Mouse (Mus musculus): ENCODE data around the gene Vmo1. TPM values are rescaled to one million over a fixed set of nuclear protein-coding genes. Genes with fewer than 3 reads are reported as not detected.

Gene Vmo1
- polyA plus RNA-seq, 1 experiment: 0.30 TPM

- Histone ChIP-seq H3K36me3 (ENCODE audit: control insufficient read depth, insufficient read depth, low read length) (no peaks in the 10 kb centered on the region), H3K27ac (ENCODE audit: control insufficient read depth, insufficient read depth, low read depth, low read length) (no peak overlapping the region), H3K4me3 (ENCODE audit: control insufficient read depth, low read depth, low read length) (peak overlapping the region; percentile 24), H3K27me3 (ENCODE audit: control insufficient read depth, insufficient read depth, low read length) (no peaks in the 10 kb centered on the region), H3K4me1 (ENCODE audit: control insufficient read depth, insufficient read depth, low read length) (peaks cover 8% of the 10 kb centered on the region)
- TF ChIP-seq CTCF (IDR thresholded peaks at IDR 0.05; ENCODE audit: control insufficient read depth, insufficient read depth, insufficient replicate concordance, low read depth, low read length) (peak; percentile 36; the same call in 1 of the 2 replicates), POLR2A (IDR thresholded peaks at IDR 0.05; ENCODE audit: control insufficient read depth, low read depth, low read length) (no peak)
These were observed 4.5 kb downstream of the Vmo1 start for GRCm38 (mm10) chr11:70509753-70510564.

GRCm38 (mm10) chr11:70506962-70507515, 7.4 kb downstream of the Vmo1 start:
- Histone ChIP-seq H3K27me3 (ENCODE audit: control insufficient read depth, insufficient read depth, low read length) (no peaks in the 10 kb centered on the region), H3K4me1 (ENCODE audit: control insufficient read depth, insufficient read depth, low read length) (peaks cover 9% of the 10 kb centered on the region), H3K36me3 (ENCODE audit: control insufficient read depth, insufficient read depth, low read length) (no peaks in the 10 kb centered on the region), H3K4me3 (ENCODE audit: control insufficient read depth, low read depth, low read length) (no peak overlapping the region), H3K27ac (ENCODE audit: control insufficient read depth, insufficient read depth, low read depth, low read length) (no peak overlapping the region)
- TF ChIP-seq POLR2A (IDR thresholded peaks at IDR 0.05; ENCODE audit: control insufficient read depth, low read depth, low read length): no peak
- no peak for TF ChIP-seq CTCF (IDR thresholded peaks at IDR 0.05; ENCODE audit: control insufficient read depth, insufficient read depth, insufficient replicate concordance, low read depth, low read length)

- TF ChIP-seq CTCF (IDR thresholded peaks at IDR 0.05; ENCODE audit: control insufficient read depth, insufficient read depth, insufficient replicate concordance, low read depth, low read length) (peak; percentile 21; the same call in 1 of the 2 replicates), POLR2A (IDR thresholded peaks at IDR 0.05; ENCODE audit: control insufficient read depth, low read depth, low read length) (no peak)
- Histone ChIP-seq H3K27me3 (ENCODE audit: control insufficient read depth, insufficient read depth, low read length) (no peaks in the 10 kb centered on the region), H3K36me3 (ENCODE audit: control insufficient read depth, insufficient read depth, low read length) (no peaks in the 10 kb centered on the region), H3K27ac (ENCODE audit: control insufficient read depth, insufficient read depth, low read depth, low read length) (no peak overlapping the region), H3K4me1 (ENCODE audit: control insufficient read depth, insufficient read depth, low read length) (peaks cover 9% of the 10 kb centered on the region), H3K4me3 (ENCODE audit: control insufficient read depth, low read depth, low read length) (no peak overlapping the region)
These were observed 8.0 kb downstream of the Vmo1 start for GRCm38 (mm10) chr11:70506385-70506784.

- H3K4me3 ChIP-seq (ENCODE audit: control insufficient read depth, low read depth, low read length): no peak within 1 kb of the TSS
These were observed 9.4 kb downstream of the Vmo1 start, which contains the start of gene Tm4sf5 for GRCm38 (mm10) chr11:70504970-70505369. Gene Tm4sf5 (plus strand): TSS chr11:70505244.

GRCm38 (mm10) chr11:70502018-70502417, 12.4 kb downstream of the Vmo1 start:
- H3K27me3 ChIP-seq (ENCODE audit: control insufficient read depth, insufficient read depth, low read length): no peaks in the 10 kb centered on the region
- no peak overlapping the region for H3K27ac ChIP-seq (ENCODE audit: control insufficient read depth, insufficient read depth, low read depth, low read length)

More at GRCm38 (mm10) chr11:70504970-70505369, 9.4 kb downstream of the Vmo1 start, which contains the start of gene Tm4sf5:
- H3K4me1 ChIP-seq (ENCODE audit: control insufficient read depth, insufficient read depth, low read length): peaks cover 7% of the 10 kb centered on the region
- TF ChIP-seq POLR2A (IDR thresholded peaks at IDR 0.05; ENCODE audit: control insufficient read depth, low read depth, low read length) (no peak), CTCF (IDR thresholded peaks at IDR 0.05; ENCODE audit: control insufficient read depth, insufficient read depth, insufficient replicate concordance, low read depth, low read length) (no peak)
- H3K27ac ChIP-seq (ENCODE audit: control insufficient read depth, insufficient read depth, low read depth, low read length): no peak within 1 kb of the TSS
- H3K27me3 ChIP-seq (ENCODE audit: control insufficient read depth, insufficient read depth, low read length): no peaks in the 10 kb centered on the region
- no peaks in the 10 kb centered on the region for H3K36me3 ChIP-seq (ENCODE audit: control insufficient read depth, insufficient read depth, low read length)

GRCm38 (mm10) chr11:70500476-70500812, 14.0 kb downstream of the Vmo1 start:
- TF ChIP-seq POLR2A (IDR thresholded peaks at IDR 0.05; ENCODE audit: control insufficient read depth, low read depth, low read length): no peak
- Histone ChIP-seq H3K36me3 (ENCODE audit: control insufficient read depth, insufficient read depth, low read length) (no peaks in the 10 kb centered on the region), H3K4me3 (ENCODE audit: control insufficient read depth, low read depth, low read length) (no peak overlapping the region), H3K27me3 (ENCODE audit: control insufficient read depth, insufficient read depth, low read length) (no peaks in the 10 kb centered on the region), H3K27ac (ENCODE audit: control insufficient read depth, insufficient read depth, low read depth, low read length) (no peak overlapping the region), H3K4me1 (ENCODE audit: control insufficient read depth, insufficient read depth, low read length) (peaks cover 3% of the 10 kb centered on the region; the same call in 1 of the 2 replicates)

More at GRCm38 (mm10) chr11:70502018-70502417, 12.4 kb downstream of the Vmo1 start:
- Histone ChIP-seq H3K4me1 (ENCODE audit: control insufficient read depth, insufficient read depth, low read length) (peaks cover 3% of the 10 kb centered on the region; the same call in 1 of the 2 replicates), H3K36me3 (ENCODE audit: control insufficient read depth, insufficient read depth, low read length) (no peaks in the 10 kb centered on the region), H3K4me3 (ENCODE audit: control insufficient read depth, low read depth, low read length) (no peak overlapping the region)
- TF ChIP-seq CTCF (IDR thresholded peaks at IDR 0.05; ENCODE audit: control insufficient read depth, insufficient read depth, insufficient replicate concordance, low read depth, low read length) (no peak), POLR2A (IDR thresholded peaks at IDR 0.05; ENCODE audit: control insufficient read depth, low read depth, low read length) (no peak)

Measured in testis, adult 2 months (tissue).